Mouse (Mus musculus) liver, embryonic 14.5 days (tissue): ENCODE data around the gene Pdcd4. TPM values are rescaled to one million over a fixed set of nuclear protein-coding genes. Genes with fewer than 3 reads are reported as not detected.
"Not testable (repeated sequence)": the region's sequence is repeated elsewhere in the genome, so short reads cannot be mapped to it uniquely, and the experiment has no call there.

ENCODE experiments used
- ATAC-seq: fragments of 200-750 bp; cut with Nextera tagmentation; 2 replicates; pipeline ENCODE4 v1.8.0; 2017; ENCODE audit warnings: moderate number of reproducible peaks, mild to moderate bottlenecking, moderate library complexity; ENCODE audit not compliant: insufficient read depth
- DNase-seq, 3 experiments: peaks; one replicate each; pipeline ENCODE4 v3.0.0-alpha.2; 2012 to 2013; ENCODE audit warnings: low read depth in 3 of 3, low spot score in 3 of 3
- H3K27ac ChIP-seq: fragments of 300-500 bp; sonication (generic); 2 replicates; pipeline ENCODE4 v1.5.1; 2014; ENCODE audit warnings: moderate library complexity, mild to moderate bottlenecking, control low read depth, inconsistent platforms
- H3K27me3 ChIP-seq: fragments of 300-500 bp; sonication (generic); 2 replicates; pipeline ENCODE4 v1.6.1; 2014; ENCODE audit warnings: mild to moderate bottlenecking, low read length, moderate library complexity; ENCODE audit not compliant: control insufficient read depth, insufficient read depth
- H3K36me3 ChIP-seq: fragments of 300-500 bp; sonication (generic); replicated peaks from 2 replicates; pipeline ENCODE4 v1.6.1; 2014; ENCODE audit warnings: low read depth; ENCODE audit not compliant: control insufficient read depth, insufficient read depth
- H3K4me1 ChIP-seq, 2 experiments: fragments of 200-500 bp in 1 of 2; fragments of 300-500 bp in 1 of 2; sonication (generic) in 1 of 2; replicated peaks; 2 replicates each; pipeline ENCODE4 v1.6.1; 2012 to 2014; ENCODE audit warnings: antibody characterized with exemption in 1 of 2, inconsistent platforms in 1 of 2, low read length in 1 of 2; ENCODE audit not compliant: control insufficient read depth in 2 of 2, insufficient read depth in 2 of 2
- H3K4me2 ChIP-seq: fragments of 300-500 bp; sonication (generic); 2 replicates; pipeline ENCODE4 v1.6.1; 2014; ENCODE audit warnings: low read depth, mild to moderate bottlenecking, control low read depth, moderate library complexity
- H3K4me3 ChIP-seq, 2 experiments: fragments of 200-500 bp in 1 of 2; fragments of 300-500 bp in 1 of 2; sonication (generic) in 1 of 2; 2 replicates each; pipeline ENCODE4 v1.5.1; 2012 to 2014; ENCODE audit warnings: low read depth in 2 of 2, low read length in 2 of 2, mild to moderate bottlenecking in 2 of 2, control low read depth in 1 of 2, inconsistent platforms in 1 of 2, moderate library complexity in 1 of 2; ENCODE audit not compliant: insufficient read depth in 1 of 2
- H3K9ac ChIP-seq: fragments of 300-500 bp; sonication (generic); replicated peaks from 2 replicates; pipeline ENCODE4 v1.6.1; 2014; ENCODE audit warnings: mild to moderate bottlenecking, control low read depth, moderate library complexity
- H3K9me3 ChIP-seq: fragments of 300-500 bp; sonication (generic); 2 replicates; pipeline ENCODE4 v1.6.1; 2016; ENCODE audit warnings: low read length, mixed read lengths; ENCODE audit not compliant: control insufficient read depth
- CTCF ChIP-seq: IDR thresholded peaks from 2 replicates; pipeline ENCODE4 v1.5.1; 2016; ENCODE audit warnings: antibody characterized with exemption, low read depth, control low read depth
- EP300 ChIP-seq: IDR thresholded peaks from 2 replicates; pipeline ENCODE4 v1.6.1; 2016; ENCODE audit warnings: antibody characterized with exemption, low read depth
- WGBS: fragments of 180-500 bp; shearing (Covaris S2); extraction: QIAGEN DNeasy Blood & Tissue Kit; methylation state at CpG from one replicate; pipeline ENCODE4 v1.1.7; 2014; ENCODE audit not compliant: insufficient replicate concordance; 5-methylcytosine and 5-hydroxymethylcytosine counted together
- polyA plus RNA-seq, 2 experiments: library from polyadenylated mRNA; depleted of rRNA in 1 of 2; stranded (reverse) in 1 of 2; unstranded in 1 of 2; fragments of >200 nt; fragmentation: Nextera tagmentation in 1 of 2; extraction: Ambion mirVana in 1 of 2; gene quantifications; 2 replicates each; pipeline versions ENCODE4 v1.2.1 to v1.2.3; 2012 to 2014

Gene Pdcd4
- polyA plus RNA-seq, 2 experiments: 6.6 to 16.2 TPM

GRCm38 (mm10) chr19:53945171-53946042, 53.4 kb downstream of the Pdcd4 start:
- peaks cover 21 to 22% of the 10 kb centered on the region in 2 experiments for H3K4me1 ChIP-seq
- TF ChIP-seq CTCF: no peak; the same call in 1 of the 2 replicates
- no peak for TF ChIP-seq EP300
- peak overlapping the region; percentile 82 to 88 for H3K4me3 ChIP-seq
- peak; percentile 12; the same call in 1 of the 2 replicates for ATAC-seq
- peak overlapping the region; percentile 93 for H3K9ac ChIP-seq
- H3K36me3 ChIP-seq: no peaks in the 10 kb centered on the region; the same call in 1 of the 2 replicates
- WGBS: 1% methylated on average over 52 of the region's 69 CpGs
- no peaks in the 10 kb centered on the region for H3K27me3 ChIP-seq
- H3K4me2 ChIP-seq: peak overlapping the region; percentile 83
- peak overlapping the region; percentile 64 for H3K27ac ChIP-seq
- DNase-seq: peak in 2 of 3 experiments; percentile 25 to 41
- H3K9me3 ChIP-seq: no peaks in the 10 kb centered on the region

- no peak overlapping the region for H3K4me3 ChIP-seq
- no peak for TF ChIP-seq CTCF
- TF ChIP-seq EP300: no peak
- no peak overlapping the region for H3K27ac ChIP-seq
- H3K9ac ChIP-seq: no peak overlapping the region
- H3K4me1 ChIP-seq: peaks cover 5 to 7% of the 10 kb centered on the region in 2 experiments; a peak in 3 of 4 replicates
- H3K36me3 ChIP-seq: no peaks in the 10 kb centered on the region
- 59% methylated on average over 2 of the region's 2 CpGs for WGBS
- ATAC-seq (peak; percentile 59; the same call in 1 of the 2 replicates), DNase-seq (no peak)
- no peaks in the 10 kb centered on the region for H3K9me3 ChIP-seq
- H3K27me3 ChIP-seq: no peaks in the 10 kb centered on the region
- H3K4me2 ChIP-seq: no peak overlapping the region
These were observed 65.5 kb downstream of the Pdcd4 start for GRCm38 (mm10) chr19:53957513-53957912.

GRCm38 (mm10) chr19:53962511-53962910, 70.5 kb downstream of the Pdcd4 start:
- WGBS: 72% methylated on average over 4 of the region's 4 CpGs
- Histone ChIP-seq H3K9ac (no peak overlapping the region), H3K4me3 (no peak overlapping the region)

GRCm38 (mm10) chr19:53964347-53964746, 72.3 kb downstream of the Pdcd4 start:
- not testable (repeated sequence) for DNase-seq, H3K27ac ChIP-seq, H3K4me2 ChIP-seq, H3K36me3 ChIP-seq, H3K4me3 ChIP-seq, H3K27me3 ChIP-seq, H3K9ac ChIP-seq, H3K9me3 ChIP-seq, ATAC-seq
- WGBS: 81% methylated on average over 3 of the region's 3 CpGs
- peaks cover 9 to 17% of the 10 kb centered on the region in 2 experiments for H3K4me1 ChIP-seq

More at GRCm38 (mm10) chr19:53962511-53962910, 70.5 kb downstream of the Pdcd4 start:
- H3K4me1 ChIP-seq: peaks cover 8 to 18% of the 10 kb centered on the region in 2 experiments
- H3K36me3 ChIP-seq: no peaks in the 10 kb centered on the region
- H3K9me3 ChIP-seq: no peaks in the 10 kb centered on the region
- no peak for DNase-seq
- no peak overlapping the region for H3K27ac ChIP-seq
- H3K4me2 ChIP-seq: no peak overlapping the region
- H3K27me3 ChIP-seq: no peaks in the 10 kb centered on the region
- no peak for ATAC-seq
- no peak for TF ChIP-seq CTCF
- TF ChIP-seq EP300: no peak

- Histone ChIP-seq H3K9ac (peak overlapping the region; percentile 50), H3K4me1 (peaks cover 9 to 17% of the 10 kb centered on the region in 2 experiments), H3K27me3 (no peaks in the 10 kb centered on the region), H3K27ac (peak overlapping the region; percentile 82), H3K9me3 (no peaks in the 10 kb centered on the region), H3K4me3 (no peak overlapping the region; a peak in 1 of 4 replicates), H3K36me3 (no peaks in the 10 kb centered on the region), H3K4me2 (peak overlapping the region; percentile 63)
- ATAC-seq: peak; percentile 86
- 24% methylated on average over 10 of the region's 10 CpGs for WGBS
- TF ChIP-seq EP300: peak; percentile 92
- no peak for TF ChIP-seq CTCF
- peak in 2 of 3 experiments; percentile 45 to 50 for DNase-seq
These were observed 73.0 kb downstream of the Pdcd4 start for GRCm38 (mm10) chr19:53964910-53965633.
